33 mouse cellular contexts compared by ENCODE assay signal in the genomic region with DNA sequence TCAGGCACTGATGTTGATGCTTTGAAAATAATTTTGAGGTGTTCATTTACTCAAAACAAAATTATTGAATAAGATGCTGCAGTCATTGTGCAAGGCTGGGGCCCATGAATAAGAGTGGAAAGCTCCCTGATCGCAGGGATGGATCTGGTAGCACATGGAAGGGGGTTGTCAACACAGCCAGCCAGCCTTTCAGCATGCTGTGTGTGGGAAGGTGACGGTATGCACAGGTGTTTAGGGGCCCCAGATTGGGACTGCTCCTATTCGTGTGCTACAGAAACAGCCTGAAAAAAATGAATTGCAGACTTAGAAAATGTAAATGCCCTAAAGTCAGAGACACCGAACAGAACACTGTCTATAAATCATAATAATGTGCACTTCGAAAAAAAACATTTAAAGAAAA. TPM values are rescaled to one million over a fixed set of nuclear protein-coding genes. Genes with fewer than 3 reads are reported as not detected.
A peak's percentile ranks its signal among the peaks of the same experiment; 100 is the strongest.
DNase-seq lines count a peak whose midpoint lies in the region; ATAC-seq and TF ChIP-seq lines count a peak whose summit lies in the region.
"Had no signal": no experiment of that assay in that cellular context is flagged by ENCODE, and none has a peak within 500 bp of the region (broad histone marks: within the 10 kb centered on the region; RNA-seq: fewer than 3 reads in every experiment).

No protein-coding gene starts in this region.

- ATAC-seq in frontal cortex, adult (ENCODE audit: low TSS enrichment), result peak; percentile 97
- ATAC-seq in intestine, postnatal 0 days, result no peak
- ATAC-seq in CD4-positive, CD25-positive, alpha-beta regulatory T cell, adult 4 months, result no peak
- ATAC-seq: forebrain, embryonic 13.5 days; intestine, embryonic 16.5 days; midbrain, embryonic 13.5 days had no signal

- no peak overlapping the region for H3K4me3 ChIP-seq in intestine, postnatal 0 days (ENCODE audit: low read depth, low read length)
- H3K4me3 ChIP-seq: forebrain, embryonic 13.5 days; heart, adult 2 months; heart, embryonic 12.5 days; hindbrain, embryonic 13.5 days; midbrain, embryonic 13.5 days had no signal

- intact Hi-C loops in left cerebral cortex, postnatal 14 days (cut with DNase I), result no loop called here
- intact Hi-C loops in left cerebral cortex, postnatal 4 days (cut with DNase I), result no loop called here

- WGBS in intestine, postnatal 0 days, result 79% methylated on average over 5 of the region's 5 CpGs

- no peak overlapping the region for H3K9ac ChIP-seq in intestine, postnatal 0 days (ENCODE audit: low read depth, low read length)
- H3K9ac ChIP-seq: forebrain, embryonic 13.5 days; heart, embryonic 12.5 days; hindbrain, embryonic 13.5 days; liver, embryonic 14.5 days; midbrain, embryonic 13.5 days had no signal

- H3K4me1 ChIP-seq in intestine, postnatal 0 days (replicated peaks; ENCODE audit: control insufficient read depth, insufficient read depth, low read length), result no peaks in the 10 kb centered on the region
- H3K4me1 ChIP-seq: forebrain, embryonic 13.5 days; heart, embryonic 12.5 days; hindbrain, embryonic 13.5 days; midbrain, embryonic 13.5 days had no signal

- no peak for TF ChIP-seq CTCF in intestine, postnatal 0 days (IDR thresholded peaks at IDR 0.05; ENCODE audit: low read depth)

- H3K9me3 ChIP-seq in intestine, postnatal 0 days (ENCODE audit: control insufficient read depth), result no peaks in the 10 kb centered on the region
- H3K9me3 ChIP-seq: forebrain, embryonic 13.5 days; heart, embryonic 12.5 days; hindbrain, embryonic 13.5 days; midbrain, embryonic 13.5 days had no signal

- no peak for DNase-seq in frontal cortex, postnatal 25 days (ENCODE audit: low spot score in 2 of 2)
- DNase-seq in left cerebral cortex, postnatal 14 days (ENCODE audit: low spot score in 2 of 2), result peak; percentile 23 to 35
- no peak for DNase-seq in left cerebral cortex, postnatal 4 days
- DNase-seq in brain, adult 2 months (ENCODE audit: low read depth, low spot score), result peak; percentile 79
- peak; percentile 30 to 53 for DNase-seq in right cerebral cortex, postnatal 10 days (ENCODE audit: low spot score in 2 of 2)
- DNase-seq: adrenal gland, adult 8-10 months; cerebellum, adult 11 months; cerebellum, adult 9-10 months; cerebellum, postnatal 36 days; heart, adult 2 months; heart, postnatal 4 days; kidney, adult 9 months; kidney, postnatal 14 days; liver; lung, adult 2 months; lung, postnatal 10 days; thymus, adult 2 months; thymus, postnatal 4 days had no signal

- H3K36me3 ChIP-seq in intestine, postnatal 0 days (ENCODE audit: control insufficient read depth, insufficient read depth), result no peaks in the 10 kb centered on the region
- H3K36me3 ChIP-seq: G1E; heart, embryonic 12.5 days; hindbrain, embryonic 13.5 days; midbrain, embryonic 13.5 days had no signal

- H3K27ac ChIP-seq in intestine, postnatal 0 days (ENCODE audit: low read depth, low read length), result no peak overlapping the region
- H3K27ac ChIP-seq: forebrain, embryonic 13.5 days; heart, adult 2 months; hindbrain, embryonic 13.5 days; liver, embryonic 14.5 days; macrophage; midbrain, embryonic 13.5 days; stomach, postnatal 0 days had no signal

- no peak overlapping the region for H3K4me2 ChIP-seq in intestine, postnatal 0 days (replicated peaks; ENCODE audit: low read depth)
- H3K4me2 ChIP-seq: forebrain, embryonic 13.5 days; heart, embryonic 12.5 days; hindbrain, embryonic 13.5 days; midbrain, embryonic 13.5 days had no signal

- no peaks in the 10 kb centered on the region for H3K27me3 ChIP-seq in intestine, postnatal 0 days (replicated peaks; ENCODE audit: control insufficient read depth, insufficient read depth, low read length)
- H3K27me3 ChIP-seq: forebrain, embryonic 13.5 days; heart, embryonic 12.5 days; hindbrain, embryonic 13.5 days; midbrain, embryonic 13.5 days had no signal

RNA-seq across cellular contexts. Expression of gene Scn3a, which starts 20.3 kb away (rescaled TPM):
- 10 to 100 TPM; 45.4 to 45.7 TPM for total RNA-seq in left cerebral cortex, postnatal 14 days (2021)
- total RNA-seq in left cerebral cortex, postnatal 4 days (2021), result 10 to 100 TPM; 94.8 to 96.6 TPM
- 1.0 and 1.1 TPM in 2 replicates for polyA plus RNA-seq in intestine, postnatal 0 days (2015; fragmentation: Nextera tagmentation; extraction: Ambion mirVana)
- polyA plus RNA-seq in CD4-positive, CD25-positive, alpha-beta regulatory T cell, adult 4 months (2017; shearing (Covaris generic)), result under 1 TPM in 1 of 2 experiments, not detected in 1; 0.16 TPM
- total RNA-seq: megakaryocyte-erythroid progenitor cell, adult 5-6 weeks; neutrophil, adult 5-6 weeks had no signal
- polyA plus RNA-seq: C2C12, G1E, macrophage had no signal

RNA-seq across cellular contexts. Expression of gene Scn2a, which starts 32.9 kb away (rescaled TPM):
- 100 to 1,000 TPM; 342 to 345 TPM for total RNA-seq in left cerebral cortex, postnatal 14 days (2021)
- total RNA-seq in left cerebral cortex, postnatal 4 days (2021), result 100 to 1,000 TPM; 227 TPM
- polyA plus RNA-seq in intestine, postnatal 0 days (2015; fragmentation: Nextera tagmentation; extraction: Ambion mirVana), result 0.69 and 1.3 TPM in 2 replicates
- polyA plus RNA-seq in CD4-positive, CD25-positive, alpha-beta regulatory T cell, adult 4 months (2017; shearing (Covaris generic)), result 1 to 10 TPM in 1 of 2 experiments, under 1 TPM in 1; 0.38 to 1.2 TPM
- total RNA-seq: neutrophil, adult 5-6 weeks had no signal
- polyA plus RNA-seq: G1E, macrophage had no signal

Comparison
In these comparisons a context has a peak if more than half of its experiments do, and no peak if none do; other contexts are left out.
1. DNase-seq: peak in left cerebral cortex, postnatal 14 days (2 of 2), brain, adult 2 months (single experiment) and right cerebral cortex, postnatal 10 days (2 of 2); none in frontal cortex, postnatal 25 days (0 of 2) and left cerebral cortex, postnatal 4 days (single experiment).